Mouse (Mus musculus): ENCODE measurements around the gene Parva. TPM values are rescaled to one million over a fixed set of nuclear protein-coding genes. Genes with fewer than 3 reads are reported as not detected.

Parva gene
- total RNA-seq, 2 experiments from 2014 or later, result 55.3 to 56.4 TPM

DNA sequence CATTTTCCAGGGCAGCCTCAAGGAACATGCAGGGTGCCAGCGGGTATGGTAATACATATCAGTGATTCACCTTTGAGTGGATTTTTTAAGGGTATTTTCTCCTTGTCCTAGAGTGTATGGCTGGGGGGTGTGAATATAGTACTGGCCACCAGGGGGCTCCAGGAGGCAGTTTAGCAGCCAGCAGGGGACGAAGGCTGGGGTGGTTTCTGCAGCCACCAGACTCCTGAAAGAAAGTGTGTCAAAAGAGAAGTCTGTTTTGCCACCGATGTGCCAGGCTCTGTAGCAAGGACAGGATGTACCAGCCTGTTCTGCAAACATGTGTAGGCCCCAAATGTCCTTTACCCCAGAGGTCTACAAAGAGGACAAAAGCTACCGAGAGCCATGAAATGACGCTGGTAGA is 42.5 kb downstream of the Parva start:
- intact Hi-C loops (cut with DNase I), result loop anchor here (1.0 to 5.0 kb wide), 4 partner anchors 43 to 398 kb away; partner anchors contain the start of genes Parva and Tead1
- DNase-seq, result peak; percentile 81 to 84

DNA sequence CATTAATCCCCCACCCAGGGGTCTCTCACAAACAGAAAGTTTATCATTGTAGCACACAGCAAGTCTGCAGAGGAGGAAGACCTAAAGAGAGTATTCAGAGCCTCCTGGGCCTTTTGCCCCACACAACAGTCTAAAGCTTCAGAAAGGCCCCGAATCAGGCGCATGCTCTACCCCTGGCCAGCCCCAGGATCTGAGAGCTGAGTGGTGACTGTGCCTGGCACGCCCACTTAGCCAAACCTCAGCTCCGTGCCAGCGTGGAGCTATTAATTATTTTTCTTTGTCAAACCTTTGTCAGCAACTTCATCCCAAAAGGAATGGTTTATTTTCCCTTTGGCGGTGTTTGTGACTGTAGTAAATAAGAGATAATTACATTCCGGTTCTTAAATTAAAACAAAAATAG is 44.0 kb downstream of the Parva start:
- DNase-seq, result peak; percentile 50 to 56
- intact Hi-C loops (cut with DNase I), result no loop called here

DNA sequence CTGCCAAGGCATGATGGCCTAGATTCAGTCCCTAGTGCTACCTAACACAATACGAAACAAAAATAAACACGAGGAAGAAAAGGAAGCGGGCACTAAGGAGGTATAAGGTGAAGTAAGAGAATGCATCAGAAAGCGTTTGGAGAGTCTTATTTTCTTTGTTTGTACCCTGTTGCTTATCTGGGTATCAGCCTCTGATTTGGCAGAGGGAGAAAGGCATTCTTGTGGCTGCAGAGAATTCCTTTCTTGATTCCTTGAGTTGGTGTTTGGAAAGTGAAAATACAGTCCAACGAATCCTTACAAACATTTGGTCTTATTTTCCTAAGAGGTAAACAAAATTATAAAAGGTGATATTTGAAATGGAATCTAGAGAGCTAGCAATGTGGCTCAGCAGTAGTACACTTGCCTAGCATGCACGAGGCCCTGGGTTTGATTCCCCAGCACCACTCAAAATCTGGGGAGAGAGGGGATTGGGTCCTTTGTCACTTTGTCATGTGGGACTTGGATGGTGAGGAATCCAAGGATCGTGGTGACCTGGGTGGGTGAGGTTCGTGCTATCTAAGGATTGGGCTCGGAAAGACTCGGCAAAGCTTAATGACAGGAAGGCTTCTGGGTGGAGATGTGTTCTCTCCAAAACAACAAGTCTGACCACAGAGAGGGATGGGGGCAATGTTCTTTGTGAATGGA is 44.9 kb downstream of the Parva start:
- DNase-seq, result no peak
- intact Hi-C loops (cut with DNase I), result no loop called here

DNA sequence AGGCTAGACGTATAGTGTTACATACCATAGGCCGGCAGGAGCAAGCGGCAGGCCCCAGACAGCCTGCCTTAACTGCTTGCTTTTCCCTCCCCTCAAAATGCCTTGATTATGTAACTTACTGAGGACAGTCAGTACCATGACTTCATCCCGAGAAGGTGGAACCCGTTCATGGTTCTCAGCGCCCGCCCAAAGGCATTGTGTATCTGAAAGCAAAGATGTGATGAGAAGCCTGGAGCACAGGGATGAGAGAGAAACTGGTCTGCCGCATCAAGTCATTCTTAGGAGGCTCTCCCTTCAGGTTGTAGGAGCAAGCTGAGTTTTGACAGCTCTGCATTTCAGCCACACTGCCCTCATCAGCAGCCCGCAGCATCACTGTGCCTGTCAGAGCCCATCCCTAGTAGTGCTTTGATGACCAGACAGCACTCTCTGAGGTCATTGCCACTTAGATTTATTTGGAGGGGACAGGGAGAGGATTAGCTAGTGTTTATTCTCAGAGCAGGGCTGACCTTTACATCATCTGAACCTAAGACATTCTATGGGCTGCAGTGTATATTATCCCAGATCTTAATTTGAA is 45.5 kb downstream of the Parva start:
- intact Hi-C loops (cut with DNase I), result no loop called here
- no peak for DNase-seq

DNA sequence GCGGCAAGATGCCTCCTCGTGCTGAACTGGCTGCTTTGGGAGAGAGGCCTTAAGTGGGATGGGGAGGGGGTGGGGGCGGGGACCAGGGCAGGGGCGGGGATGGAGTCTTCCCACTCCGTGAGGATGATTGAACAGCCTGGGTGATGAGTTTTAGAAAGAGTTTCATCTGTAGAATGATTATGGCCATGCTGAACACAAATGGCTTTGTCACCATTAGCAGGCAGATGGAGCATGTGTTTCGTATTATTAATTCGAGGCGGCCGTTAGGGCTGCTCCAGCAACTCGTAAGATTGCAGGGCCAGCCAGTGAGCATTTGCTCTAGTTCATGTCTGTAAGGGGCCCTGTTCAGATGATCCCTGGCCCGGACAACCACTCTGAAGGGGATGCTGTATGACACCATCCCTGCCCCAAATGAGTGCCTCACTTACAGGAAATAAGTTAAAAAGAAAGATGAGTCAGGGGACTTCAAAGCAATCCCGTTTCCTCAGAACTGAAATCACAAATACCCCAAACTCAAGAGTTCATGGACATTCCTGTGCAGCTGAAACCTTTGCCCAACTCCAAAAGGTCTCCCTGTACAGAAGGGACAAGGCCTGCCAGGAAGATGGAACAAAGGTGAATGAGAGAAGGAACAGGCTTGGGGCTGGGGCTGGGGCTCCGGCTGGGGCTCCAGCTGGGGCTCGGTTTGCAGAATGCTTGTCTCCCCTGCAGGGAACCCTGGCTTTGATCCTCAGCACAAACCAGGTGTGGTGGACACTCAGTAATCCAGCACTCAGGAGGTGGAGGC is 46.5 kb downstream of the Parva start:
- intact Hi-C loops (cut with DNase I), result no loop called here
- DNase-seq, result no peak

DNA sequence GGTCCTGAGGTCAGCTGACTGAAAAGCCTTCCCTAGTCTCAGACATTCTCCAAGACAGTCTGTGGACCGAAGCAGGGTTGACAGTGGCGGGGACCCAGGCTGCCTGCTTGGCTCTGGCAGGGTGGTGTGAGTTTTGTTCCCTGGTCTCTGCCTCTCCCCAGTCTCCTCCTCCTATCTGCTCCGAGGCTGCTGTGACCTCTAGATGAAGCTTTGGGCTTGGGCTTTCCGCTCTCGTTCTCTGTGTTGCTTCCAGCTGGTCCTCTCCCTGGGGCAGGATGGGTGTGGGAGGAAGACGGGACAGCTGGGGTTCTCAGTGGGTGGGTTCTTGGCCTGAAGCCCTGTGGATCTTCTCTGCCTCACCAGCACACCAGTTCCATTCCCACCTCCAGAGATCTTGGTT is 51.8 kb downstream of the Parva start:
- intact Hi-C loops (cut with DNase I), result loop anchor here (2.0 to 5.0 kb wide), 2 partner anchors 24 to 48 kb away; no protein-coding TSS in a partner anchor

DNA sequence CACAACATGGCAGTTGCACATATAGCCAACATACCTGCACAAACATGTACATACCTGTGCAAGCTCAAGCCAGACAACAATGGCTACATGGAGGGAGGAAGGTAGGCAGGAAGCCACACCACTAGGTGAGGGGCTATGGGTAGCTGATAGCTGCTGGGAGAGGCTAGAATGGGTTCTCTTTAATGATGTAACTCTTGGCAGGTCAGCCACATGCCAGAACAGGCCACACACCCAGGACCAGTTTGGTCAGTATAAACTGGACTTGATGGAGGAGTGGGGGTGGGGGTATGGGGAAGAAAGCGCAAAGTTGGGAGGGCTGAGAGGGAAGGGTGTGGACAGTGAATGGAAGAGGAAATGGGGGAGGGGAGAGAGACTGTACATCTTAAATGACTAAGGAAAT is 53.7 kb downstream of the Parva start:
- intact Hi-C loops (cut with DNase I), result no loop called here
- no peak for DNase-seq

More for the DNA sequence above, 51.8 kb downstream of the Parva start:
- peak; percentile 55 to 60 for DNase-seq

DNA sequence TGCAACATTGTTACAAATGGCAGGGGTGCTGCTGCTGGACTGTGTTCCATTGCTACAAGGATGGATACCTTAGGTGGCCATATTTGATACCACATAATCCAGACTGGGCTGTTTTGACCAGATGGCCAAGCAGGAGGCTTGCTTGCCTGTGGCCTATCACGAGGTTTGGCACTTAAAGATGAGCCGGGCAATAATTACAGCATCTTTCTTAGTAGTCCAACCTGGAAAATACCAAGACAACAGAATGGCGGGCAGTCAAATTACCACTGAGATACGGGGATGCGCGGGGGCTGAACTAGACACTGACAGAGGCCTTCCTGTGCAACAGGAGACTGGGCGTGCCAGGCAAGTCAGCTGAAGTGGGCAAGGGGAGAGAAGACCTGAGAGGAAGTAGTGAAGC is 55.3 kb downstream of the Parva start:
- intact Hi-C loops (cut with DNase I), result no loop called here
- DNase-seq, result no peak

DNA sequence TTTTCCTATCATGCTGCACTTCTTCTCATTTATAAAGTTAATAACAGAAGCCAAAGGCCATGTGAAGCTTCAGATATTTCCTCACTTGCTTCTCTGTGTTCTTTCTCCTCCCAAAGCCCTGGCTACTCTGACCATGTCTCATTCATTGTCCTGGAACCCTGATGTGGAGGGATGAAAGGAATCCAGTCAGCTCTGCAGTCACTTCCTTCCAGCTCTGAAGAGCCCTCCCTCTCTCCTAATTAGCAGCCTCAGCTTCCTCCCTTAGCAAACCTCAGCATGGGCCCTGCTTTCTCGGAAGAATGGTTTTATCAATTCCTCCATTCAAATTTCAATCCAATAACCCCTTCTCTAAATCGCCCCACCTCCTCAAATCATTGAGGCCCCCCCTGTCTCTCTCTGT is 56.1 kb downstream of the Parva start:
- no peak for DNase-seq
- intact Hi-C loops (cut with DNase I), result no loop called here

DNA sequence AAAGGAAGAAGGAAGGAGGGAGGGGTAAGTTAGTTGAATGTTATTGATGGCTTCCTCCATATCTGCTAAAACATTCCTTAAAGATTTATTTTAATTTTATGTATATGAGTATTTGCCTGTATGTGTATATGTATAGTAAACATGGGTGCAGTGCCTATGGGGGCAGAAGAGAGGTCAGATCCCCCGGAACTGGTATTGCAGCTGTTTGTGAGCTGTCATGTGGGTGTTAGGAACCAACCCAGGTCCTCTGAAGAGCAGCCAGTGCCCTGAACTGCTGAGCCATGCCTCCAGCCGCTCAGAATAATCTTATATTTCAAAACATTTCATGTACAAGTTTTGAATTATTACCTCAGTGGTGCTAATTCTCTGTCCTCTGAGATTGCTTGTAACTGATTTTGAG is 63.5 kb downstream of the Parva start:
- intact Hi-C loops (cut with DNase I), result no loop called here
- no peak for DNase-seq

DNA sequence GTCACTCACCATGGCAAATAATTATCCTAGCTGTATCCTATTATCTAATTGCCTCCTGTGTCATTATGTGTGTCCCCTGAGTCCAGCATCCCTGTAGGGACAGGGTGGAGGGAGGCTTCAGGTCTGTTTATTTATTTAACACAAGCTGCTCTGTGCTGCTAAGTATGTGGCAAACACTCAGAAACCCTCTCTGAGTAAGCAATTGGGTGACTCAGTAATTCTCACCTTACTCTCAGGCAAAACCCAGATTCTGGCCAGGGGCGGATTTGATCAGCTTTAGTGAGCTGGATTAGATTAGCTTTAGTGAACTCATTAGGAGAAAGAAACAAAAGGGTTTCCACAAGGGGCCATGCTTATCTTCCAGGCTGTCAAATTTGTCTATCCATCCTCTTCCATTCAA is 64.4 kb downstream of the Parva start:
- DNase-seq, result no peak
- intact Hi-C loops (cut with DNase I), result no loop called here

DNA sequence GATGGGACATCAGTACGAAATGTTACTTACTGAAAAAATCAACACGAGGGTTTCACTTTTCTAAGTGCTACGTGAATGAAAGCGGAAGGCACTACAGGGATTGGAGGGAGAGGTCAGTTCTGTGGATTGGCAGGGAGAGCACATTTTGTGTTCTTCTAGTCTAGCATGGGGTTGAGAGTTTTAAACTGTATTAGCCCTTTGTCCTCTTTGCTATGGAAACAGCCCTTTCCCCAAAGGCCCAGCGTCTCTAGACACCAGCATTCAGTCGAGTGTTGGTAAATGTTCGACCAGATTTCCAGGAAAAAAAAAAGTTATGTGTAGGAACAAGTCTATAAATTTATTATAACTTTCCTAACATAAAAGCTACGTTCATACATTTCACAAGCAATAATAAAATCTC is 68.6 kb downstream of the Parva start:
- DNase-seq, result no peak
- intact Hi-C loops (cut with DNase I), result no loop called here

DNA sequence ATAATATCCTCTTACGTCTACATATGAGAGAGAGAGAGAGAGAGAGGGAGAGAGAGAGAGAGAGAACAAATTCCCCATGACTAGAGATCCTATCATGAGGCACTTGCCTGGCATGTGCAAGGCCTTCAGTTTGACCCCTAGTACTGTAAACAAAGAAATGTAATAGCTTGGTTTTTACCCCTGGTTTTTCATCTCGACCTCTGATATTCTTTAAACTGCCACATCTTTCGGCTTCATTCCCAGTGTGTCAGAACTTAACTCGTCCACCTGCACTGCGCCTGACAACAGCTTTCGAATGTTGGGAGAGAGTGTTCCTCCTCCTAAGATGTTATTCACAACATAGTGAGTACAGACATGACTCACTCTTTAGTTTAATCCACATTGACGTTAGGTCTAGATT is 69.6 kb downstream of the Parva start:
- intact Hi-C loops (cut with DNase I), result no loop called here
- DNase-seq, result no peak

DNA sequence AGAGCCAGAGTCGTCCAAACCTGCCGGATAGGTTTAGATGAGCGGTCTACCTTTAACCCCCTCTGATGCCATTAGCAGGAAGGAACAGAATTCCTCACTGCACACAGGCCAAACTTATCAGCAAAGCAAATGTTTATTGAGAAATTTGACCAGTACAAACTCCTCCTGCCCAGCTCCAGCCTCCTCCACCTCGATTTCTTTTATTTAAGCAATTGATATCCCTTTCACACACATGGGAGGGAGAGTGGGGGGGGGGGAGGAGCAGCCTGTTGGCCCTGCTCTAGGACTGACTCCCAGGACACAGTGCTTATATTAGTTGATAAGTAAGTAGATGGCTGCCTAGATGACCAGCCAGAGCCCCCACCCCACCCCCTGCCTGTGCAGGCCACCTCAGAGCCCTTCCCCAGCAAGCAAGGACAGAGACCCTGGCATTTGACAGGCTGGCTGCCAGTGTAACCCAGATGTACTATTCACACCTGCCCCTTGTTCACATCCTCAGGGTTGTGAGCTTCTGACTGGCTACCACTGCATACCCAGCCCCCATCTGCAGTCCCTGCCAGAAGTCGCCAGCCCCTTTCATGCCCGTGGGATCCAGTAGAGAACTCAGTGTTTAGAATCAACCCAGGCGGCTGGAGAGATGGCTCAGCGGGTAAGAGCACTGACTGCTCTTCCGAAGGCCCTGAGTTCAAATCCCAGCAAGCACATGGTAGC is 71.4 kb downstream of the Parva start:
- no peak for DNase-seq
- intact Hi-C loops (cut with DNase I), result no loop called here

DNA sequence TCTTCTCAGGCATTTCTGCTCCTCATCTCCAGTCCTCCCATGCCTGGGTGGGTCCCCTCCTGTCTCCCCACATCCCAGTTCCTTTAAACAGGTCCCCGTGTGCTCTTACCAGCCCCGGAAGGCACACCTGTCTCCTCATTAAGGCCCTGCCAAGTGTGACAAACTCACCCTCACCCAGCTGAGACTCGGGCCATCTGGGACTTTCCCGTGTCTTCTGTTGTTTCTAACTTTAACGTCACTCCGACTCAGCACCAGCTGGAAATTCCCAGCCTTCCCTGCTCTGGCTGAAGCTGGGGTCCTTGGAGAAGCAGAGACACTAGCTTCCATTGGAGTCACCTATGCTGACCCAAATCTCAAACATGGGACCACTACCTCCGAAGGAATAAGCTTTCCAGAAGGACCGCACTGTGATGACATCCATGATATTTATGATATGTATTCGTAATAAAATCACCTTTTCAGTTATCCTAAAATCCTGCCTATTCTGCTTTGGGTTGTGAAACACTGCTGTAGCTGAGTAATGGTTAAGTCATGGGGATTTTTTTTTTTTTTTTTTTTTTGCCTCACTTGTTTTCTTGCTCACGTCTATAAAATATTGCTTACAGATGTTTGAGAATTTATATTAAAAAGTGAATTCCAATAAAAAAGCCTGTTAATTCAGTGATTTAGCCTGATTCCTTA is 72.3 kb downstream of the Parva start:
- DNase-seq, result no peak
- intact Hi-C loops (cut with DNase I), result no loop called here

DNA sequence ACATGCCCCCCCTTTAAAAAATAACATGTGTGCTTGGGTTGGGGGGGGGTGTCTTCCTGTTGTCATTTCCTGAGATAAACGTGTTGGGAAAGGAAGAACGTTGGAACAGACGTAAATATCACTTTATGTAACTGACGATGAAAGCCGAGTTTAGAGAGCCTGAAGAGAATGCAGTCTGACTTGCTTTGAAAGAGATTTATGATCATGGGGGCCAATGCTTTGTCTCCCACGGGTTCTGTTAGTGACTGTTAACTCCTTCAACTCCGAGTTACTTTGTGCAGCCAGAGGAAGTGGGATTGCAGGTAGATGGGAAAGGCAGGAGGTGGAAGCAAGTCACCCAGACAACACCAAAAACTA is 72.8 kb downstream of the Parva start:
- intact Hi-C loops (cut with DNase I), result no loop called here
- no peak for DNase-seq

DNA sequence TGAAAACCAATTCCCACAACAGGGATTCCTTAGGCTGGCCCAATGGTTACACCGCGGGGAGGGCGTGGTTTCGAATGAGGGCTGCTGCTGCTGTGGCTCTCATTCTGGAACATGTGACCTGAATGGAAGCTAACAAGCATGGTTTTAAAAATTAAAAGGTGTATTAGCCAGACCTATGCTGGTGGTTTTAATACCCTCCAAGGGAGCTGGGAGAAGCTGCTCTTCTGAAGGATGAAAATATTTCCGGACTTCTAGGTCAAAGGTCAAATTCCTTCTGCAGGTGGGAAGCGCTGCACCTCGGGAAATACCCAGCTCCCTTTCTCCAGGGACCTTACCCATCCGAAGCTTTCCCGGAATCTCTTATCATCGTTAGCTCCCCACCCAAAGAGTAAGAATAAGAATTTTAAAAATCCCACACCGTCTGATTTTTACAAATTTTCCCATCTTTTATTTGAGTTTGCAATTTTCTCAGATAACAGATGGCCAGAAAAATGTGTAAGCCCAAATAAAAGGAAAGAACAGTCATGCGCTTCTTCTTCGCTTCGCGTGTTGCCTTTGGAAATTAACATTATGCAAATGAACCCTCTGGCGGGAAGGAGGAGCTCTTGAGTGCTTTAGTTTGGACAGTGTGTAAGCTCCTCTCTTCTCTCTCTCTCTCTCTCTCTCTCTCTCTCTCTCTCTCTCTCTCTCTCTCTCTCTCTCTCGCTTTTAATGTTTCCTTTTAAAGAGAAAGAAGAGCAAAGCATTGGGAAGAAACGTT is 74.9 kb downstream of the Parva start:
- DNase-seq, result no peak

DNA sequence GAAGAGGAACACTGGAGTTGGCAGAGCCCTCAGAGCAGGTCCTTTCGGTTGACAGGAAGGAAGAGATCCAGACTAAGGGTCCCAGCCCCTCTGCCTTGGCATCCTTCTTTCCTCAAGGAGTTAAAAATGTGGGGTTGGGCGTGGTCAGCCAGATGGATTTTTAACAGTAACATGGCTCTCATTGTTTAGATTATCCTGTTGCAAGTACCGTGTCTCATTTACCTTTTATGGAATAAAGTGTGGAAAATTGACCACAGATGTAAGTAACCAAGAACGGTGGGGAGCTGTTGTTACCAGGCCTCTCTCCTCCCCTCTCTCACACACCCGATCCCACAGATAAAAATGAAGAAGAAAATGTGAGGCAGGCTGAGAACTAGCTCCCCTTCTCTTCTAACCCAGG is 75.5 kb downstream of the Parva start:
- intact Hi-C loops (cut with DNase I), result loop anchor here (2.0 kb wide), 1 partner anchor 24 kb away; no protein-coding TSS in a partner anchor
- DNase-seq, result no peak

More for the DNA sequence above, 74.9 kb downstream of the Parva start:
- intact Hi-C loops (cut with DNase I), result loop anchor here (2.0 kb wide), 1 partner anchor 23 kb away; no protein-coding TSS in a partner anchor

DNA sequence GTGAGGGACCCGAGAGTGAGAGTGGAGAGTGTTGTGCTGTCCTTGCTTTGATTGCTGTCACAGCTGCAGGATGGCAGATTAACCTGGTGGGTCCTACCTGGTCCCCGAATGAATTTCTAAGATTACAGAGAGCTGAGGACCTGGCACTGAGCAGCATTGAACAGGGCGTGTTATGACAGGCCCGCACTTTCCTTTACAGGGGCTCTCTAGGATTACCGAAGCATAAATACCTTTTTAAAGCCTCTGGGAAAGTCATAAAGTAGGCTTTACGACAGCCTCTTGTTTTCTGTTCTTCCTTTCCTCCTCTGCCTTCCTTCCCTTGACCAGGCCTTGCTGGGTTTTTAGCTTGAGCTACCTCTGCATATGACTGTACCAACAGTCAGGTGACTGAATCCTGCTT is 76.1 kb downstream of the Parva start:
- intact Hi-C loops (cut with DNase I), result loop anchor here (2.0 kb wide), 1 partner anchor 25 kb away; no protein-coding TSS in a partner anchor
- no peak for DNase-seq

DNA sequence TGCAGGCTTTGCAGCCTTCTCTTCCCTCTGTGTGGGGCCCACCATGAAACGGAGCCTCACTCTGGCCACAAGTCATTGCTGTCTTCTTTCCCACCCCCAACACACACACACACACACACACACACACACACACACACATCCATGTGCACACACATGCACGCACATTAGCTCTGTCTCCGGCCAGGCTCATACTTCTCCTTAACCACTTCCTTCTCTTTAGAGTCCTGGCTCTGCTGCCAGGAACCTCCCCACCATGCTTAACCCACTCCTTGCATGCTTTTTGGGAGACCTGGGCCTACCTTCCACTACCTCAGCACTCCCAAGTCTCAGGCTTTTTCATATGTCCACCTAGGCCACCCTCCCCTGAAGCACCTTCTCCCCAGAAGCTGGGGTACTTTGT is 76.6 kb downstream of the Parva start:
- intact Hi-C loops (cut with DNase I), result loop anchor here (2.0 kb wide), 1 partner anchor 25 kb away; no protein-coding TSS in a partner anchor
- DNase-seq, result no peak
